Mouse (Mus musculus): ENCODE results near the gene Srrd.

GRCm38 (mm10) chr5:112360077-112360476, 17.2 kb upstream of the Srrd start:
- no peak for TF ChIP-seq GATA1 (IDR thresholded peaks at IDR 0.05; ENCODE audit: borderline replicate concordance, low read length)
- TF ChIP-seq FLI1 (IDR thresholded peaks at IDR 0.05; ENCODE audit: low read length) = no peak

All from megakaryocyte, embryonic 14.5 days (primary cell).